9 mouse cellular contexts compared by ENCODE assay signal in the genomic region with DNA sequence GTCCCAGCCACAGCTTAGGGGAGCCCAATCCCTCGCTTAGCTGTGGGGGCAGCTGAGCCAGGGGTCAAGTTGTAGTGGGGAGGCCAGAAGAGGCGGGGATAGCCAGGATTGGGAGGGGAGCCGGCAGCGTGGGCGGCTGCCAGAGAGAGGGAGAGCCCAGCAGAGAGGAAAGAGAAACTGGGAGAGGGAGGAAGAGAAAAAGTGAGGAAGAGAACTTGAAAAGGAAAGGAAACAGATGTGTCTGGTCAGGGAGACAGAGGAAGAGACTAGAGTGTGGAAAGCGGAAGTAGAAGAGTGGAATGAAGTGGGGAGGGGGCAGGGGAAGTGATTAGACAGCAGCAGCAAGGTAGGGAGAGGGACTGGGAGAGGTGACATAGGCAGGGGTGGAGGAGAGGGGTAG. TPM values are rescaled to one million over a fixed set of nuclear protein-coding genes. Genes with fewer than 3 reads are reported as not detected.
DNase-seq lines count a peak whose midpoint lies in the region; ATAC-seq and TF ChIP-seq lines count a peak whose summit lies in the region.
"Had no signal": no experiment of that assay in that cellular context is flagged by ENCODE, and none has a peak within 500 bp of the region (broad histone marks: within the 10 kb centered on the region; RNA-seq: fewer than 3 reads in every experiment).

No protein-coding gene starts in this region.

- peak; percentile 72 for DNase-seq in kidney, postnatal 0 days (ENCODE audit: low spot score)
- no peak for DNase-seq in kidney, adult 2 months
- peak; percentile 63 for DNase-seq in NIH3T3 (ENCODE audit: low read depth)
- no peak for DNase-seq in midbrain, embryonic 11.5 days (ENCODE audit: low spot score, missing footprints)
- DNase-seq: right cerebral cortex, adult 18-20 months had no signal

- H3K4me3 ChIP-seq in kidney, postnatal 0 days (replicated peaks; ENCODE audit: low read depth, low read length): no peak overlapping the region
- H3K4me3 ChIP-seq in kidney, adult 2 months (ENCODE audit: insufficient read depth, low read depth, low read length): no peak overlapping the region
- H3K4me3 ChIP-seq in heart, embryonic 12.5 days: no peak overlapping the region
- H3K4me3 ChIP-seq in midbrain, embryonic 11.5 days (ENCODE audit: low read depth, low read length): no peak overlapping the region
- H3K4me3 ChIP-seq: hindbrain, embryonic 13.5 days had no signal

- ATAC-seq in kidney, postnatal 0 days (replicated peaks; ENCODE audit: low FRiP score, low read depth): no peak
- no peak for ATAC-seq in heart, embryonic 12.5 days (ENCODE audit: insufficient number of reproducible peaks, low FRiP score)
- ATAC-seq in megakaryocyte, adult 5-6 weeks (ENCODE audit: poor library complexity, severe bottlenecking): peak; percentile 28
- no peak for ATAC-seq in inflammation-experienced regulatory T-cells, adult 6 months
- no peak for ATAC-seq in midbrain, embryonic 11.5 days (ENCODE audit: low FRiP score)

- peak overlapping the region; percentile 43 for H3K4me2 ChIP-seq in kidney, postnatal 0 days (ENCODE audit: low read length)
- H3K4me2 ChIP-seq in heart, embryonic 12.5 days: peak overlapping the region; percentile 20
- no peak overlapping the region for H3K4me2 ChIP-seq in midbrain, embryonic 11.5 days
- H3K4me2 ChIP-seq: hindbrain, embryonic 13.5 days had no signal

- no peak for TF ChIP-seq POLR2A in kidney, adult 2 months (IDR thresholded peaks at IDR 0.05; ENCODE audit: low read depth, low read length)

- no peaks in the 10 kb centered on the region for H3K27me3 ChIP-seq in kidney, postnatal 0 days (ENCODE audit: insufficient read depth, low read length)
- no peaks in the 10 kb centered on the region for H3K27me3 ChIP-seq in kidney, adult 2 months (replicated peaks; ENCODE audit: control insufficient read depth, insufficient read depth, low read length)
- peaks cover 3% of the 10 kb centered on the region; the same call in 1 of the 2 replicates for H3K27me3 ChIP-seq in heart, embryonic 12.5 days (replicated peaks)
- H3K27me3 ChIP-seq in midbrain, embryonic 11.5 days (ENCODE audit: control insufficient read depth, insufficient read depth, low read length): no peaks in the 10 kb centered on the region

- peaks cover 21% of the 10 kb centered on the region for H3K4me1 ChIP-seq in kidney, postnatal 0 days (replicated peaks; ENCODE audit: insufficient read depth, low read length)
- peaks cover 9% of the 10 kb centered on the region for H3K4me1 ChIP-seq in kidney, adult 2 months (ENCODE audit: control insufficient read depth, insufficient read depth, low read length)
- H3K4me1 ChIP-seq in heart, embryonic 12.5 days (replicated peaks): peaks cover 26% of the 10 kb centered on the region
- peaks cover 8% of the 10 kb centered on the region for H3K4me1 ChIP-seq in midbrain, embryonic 11.5 days (ENCODE audit: control insufficient read depth, insufficient read depth, low read length)

- H3K9me3 ChIP-seq in kidney, postnatal 0 days (replicated peaks; ENCODE audit: low read length): no peaks in the 10 kb centered on the region
- no peaks in the 10 kb centered on the region for H3K9me3 ChIP-seq in heart, embryonic 12.5 days (replicated peaks)
- no peaks in the 10 kb centered on the region for H3K9me3 ChIP-seq in midbrain, embryonic 11.5 days (ENCODE audit: control insufficient read depth, low read length)
- H3K9me3 ChIP-seq: hindbrain, embryonic 13.5 days had no signal

- no peak for TF ChIP-seq CTCF in kidney, postnatal 0 days (IDR thresholded peaks at IDR 0.05; ENCODE audit: low read depth)
- TF ChIP-seq CTCF in kidney, adult 2 months (conservative IDR thresholded peaks at IDR 0.05; ENCODE audit: insufficient read depth, insufficient read length, low read depth, low read length): no peak

- H3K36me3 ChIP-seq in kidney, postnatal 0 days (ENCODE audit: insufficient read depth, low read length): no peaks in the 10 kb centered on the region
- H3K36me3 ChIP-seq in kidney, adult 2 months (ENCODE audit: control insufficient read depth, insufficient read depth, low read length): no peaks in the 10 kb centered on the region
- peaks cover 1% of the 10 kb centered on the region for H3K36me3 ChIP-seq in heart, embryonic 12.5 days
- H3K36me3 ChIP-seq in midbrain, embryonic 11.5 days (ENCODE audit: control insufficient read depth, insufficient read depth, low read length): no peaks in the 10 kb centered on the region
- H3K36me3 ChIP-seq: hindbrain, embryonic 13.5 days had no signal

- peak overlapping the region; percentile 52 for H3K27ac ChIP-seq in kidney, postnatal 0 days
- no peak overlapping the region for H3K27ac ChIP-seq in kidney, adult 2 months (ENCODE audit: insufficient read depth, low read depth, low read length)
- peak overlapping the region; percentile 17; the same call in 1 of the 2 replicates for H3K27ac ChIP-seq in heart, embryonic 12.5 days (ENCODE audit: poor library complexity, severe bottlenecking)
- no peak overlapping the region for H3K27ac ChIP-seq in midbrain, embryonic 11.5 days (ENCODE audit: low read depth, low read length)
- H3K27ac ChIP-seq: hindbrain, embryonic 13.5 days had no signal

- WGBS in kidney, postnatal 0 days: 7% methylated on average over 6 of the region's 6 CpGs
- whole genome bisulfite sequencing in kidney, adult 2 months: 22% methylated on average over 6 of the region's 6 CpGs
- 7% methylated on average over 6 of the region's 6 CpGs for WGBS in heart, embryonic 12.5 days
- 15% methylated on average over 6 of the region's 6 CpGs for WGBS in midbrain, embryonic 11.5 days

- H3K9ac ChIP-seq in kidney, postnatal 0 days (ENCODE audit: low read depth, low read length): no peak overlapping the region
- peak overlapping the region; percentile 56 for H3K9ac ChIP-seq in heart, embryonic 12.5 days
- H3K9ac ChIP-seq in midbrain, embryonic 11.5 days (ENCODE audit: low read length): no peak overlapping the region
- H3K9ac ChIP-seq: hindbrain, embryonic 13.5 days had no signal

RNA-seq across cellular contexts. Expression of a gene that starts 3.3 kb away (rescaled TPM):
- 5.1 and 5.8 TPM in 2 replicates for polyA plus RNA-seq in kidney, postnatal 0 days (2015; fragmentation: Nextera tagmentation; extraction: Ambion mirVana)
- polyA plus RNA-seq in kidney, adult 2 months (2012; rRNA removed): 4.6 and 5.9 TPM in 2 replicates
- polyA plus RNA-seq in heart, embryonic 12.5 days (2016; fragmentation: Nextera tagmentation; extraction: Ambion mirVana): 0.57 and 0.68 TPM in 2 replicates
- not detected in 2 replicates for total RNA-seq in megakaryocyte, adult 5-6 weeks (2015)
- 0.24 TPM in 1 of 2 replicates, not detected in the other for total RNA-seq in megakaryocyte, adult 5-6 weeks (2017)
- under 1 TPM; 0.36 to 0.78 (median 0.53) TPM for polyA plus RNA-seq in inflammation-experienced regulatory T-cells, adult 6 months (2017; shearing (Covaris generic))
- 0.08 and 0.26 TPM in 2 replicates for polyA plus RNA-seq in midbrain, embryonic 11.5 days (2014; fragmentation: Nextera tagmentation; extraction: Ambion mirVana)

RNA-seq across cellular contexts. Expression of a gene that starts 3.4 kb away (rescaled TPM):
- polyA plus RNA-seq in kidney, postnatal 0 days (2015; fragmentation: Nextera tagmentation; extraction: Ambion mirVana): 21.4 and 21.9 TPM in 2 replicates
- 26.6 and 28.2 TPM in 2 replicates for polyA plus RNA-seq in kidney, adult 2 months (2012; rRNA removed)
- 33.7 and 35.2 TPM in 2 replicates for polyA plus RNA-seq in heart, embryonic 12.5 days (2016; fragmentation: Nextera tagmentation; extraction: Ambion mirVana)
- 29.2 and 39.1 TPM in 2 replicates for total RNA-seq in megakaryocyte, adult 5-6 weeks (2015)
- 50.0 and 64.7 TPM in 2 replicates for total RNA-seq in megakaryocyte, adult 5-6 weeks (2017)
- 10 to 100 TPM; 30.4 to 76.6 (median 56.4) TPM for polyA plus RNA-seq in inflammation-experienced regulatory T-cells, adult 6 months (2017; shearing (Covaris generic))
- 16.3 and 17.1 TPM in 2 replicates for polyA plus RNA-seq in midbrain, embryonic 11.5 days (2014; fragmentation: Nextera tagmentation; extraction: Ambion mirVana)

RNA-seq across cellular contexts. Expression of a gene that starts 19.3 kb away (rescaled TPM):
- polyA plus RNA-seq in kidney, postnatal 0 days (2015; fragmentation: Nextera tagmentation; extraction: Ambion mirVana): 246 and 265 TPM in 2 replicates
- polyA plus RNA-seq in kidney, adult 2 months (2012; rRNA removed): 397 and 405 TPM in 2 replicates
- polyA plus RNA-seq in heart, embryonic 12.5 days (2016; fragmentation: Nextera tagmentation; extraction: Ambion mirVana): 176 and 185 TPM in 2 replicates
- 54.9 and 59.1 TPM in 2 replicates for total RNA-seq in megakaryocyte, adult 5-6 weeks (2015)
- 178 and 199 TPM in 2 replicates for total RNA-seq in megakaryocyte, adult 5-6 weeks (2017)
- 100 to 1,000 TPM; 119 to 153 (median 121) TPM for polyA plus RNA-seq in inflammation-experienced regulatory T-cells, adult 6 months (2017; shearing (Covaris generic))
- polyA plus RNA-seq in midbrain, embryonic 11.5 days (2014; fragmentation: Nextera tagmentation; extraction: Ambion mirVana): 83.7 and 84.8 TPM in 2 replicates

RNA-seq across cellular contexts. Expression of a gene that starts 25.2 kb away (rescaled TPM):
- 20.5 and 21.0 TPM in 2 replicates for polyA plus RNA-seq in kidney, postnatal 0 days (2015; fragmentation: Nextera tagmentation; extraction: Ambion mirVana)
- 43.9 and 48.3 TPM in 2 replicates for polyA plus RNA-seq in kidney, adult 2 months (2012; rRNA removed)
- polyA plus RNA-seq in heart, embryonic 12.5 days (2016; fragmentation: Nextera tagmentation; extraction: Ambion mirVana): 0.64 and 0.70 TPM in 2 replicates
- total RNA-seq in megakaryocyte, adult 5-6 weeks (2015): 0.25 TPM in 1 of 2 replicates, not detected in the other
- total RNA-seq in megakaryocyte, adult 5-6 weeks (2017): not detected in 2 replicates
- under 1 TPM; 0.82 to 0.95 (median 0.91) TPM for polyA plus RNA-seq in inflammation-experienced regulatory T-cells, adult 6 months (2017; shearing (Covaris generic))
- polyA plus RNA-seq in midbrain, embryonic 11.5 days (2014; fragmentation: Nextera tagmentation; extraction: Ambion mirVana): 0.10 and 0.12 TPM in 2 replicates

RNA-seq across cellular contexts. Expression of a gene that starts 40.5 kb away (rescaled TPM):
- 92.7 and 93.0 TPM in 2 replicates for polyA plus RNA-seq in kidney, postnatal 0 days (2015; fragmentation: Nextera tagmentation; extraction: Ambion mirVana)
- 185 and 188 TPM in 2 replicates for polyA plus RNA-seq in kidney, adult 2 months (2012; rRNA removed)
- polyA plus RNA-seq in heart, embryonic 12.5 days (2016; fragmentation: Nextera tagmentation; extraction: Ambion mirVana): 64.7 and 66.6 TPM in 2 replicates
- total RNA-seq in megakaryocyte, adult 5-6 weeks (2015): 24.6 and 26.6 TPM in 2 replicates
- total RNA-seq in megakaryocyte, adult 5-6 weeks (2017): 16.7 and 24.1 TPM in 2 replicates
- 10 to 100 TPM; 33.2 to 54.7 (median 51.4) TPM for polyA plus RNA-seq in inflammation-experienced regulatory T-cells, adult 6 months (2017; shearing (Covaris generic))
- polyA plus RNA-seq in midbrain, embryonic 11.5 days (2014; fragmentation: Nextera tagmentation; extraction: Ambion mirVana): 22.5 and 24.7 TPM in 2 replicates

Comparison
In these comparisons a context has a peak if more than half of its experiments do, and no peak if none do; other contexts are left out.
1. DNase-seq: peak in kidney, postnatal 0 days (single experiment) and NIH3T3 (single experiment); none in kidney, adult 2 months (single experiment) and midbrain, embryonic 11.5 days (single experiment).
2. H3K27ac ChIP-seq: peak in kidney, postnatal 0 days (single experiment) and heart, embryonic 12.5 days (single experiment); none in kidney, adult 2 months (single experiment) and midbrain, embryonic 11.5 days (single experiment).